Mouse (Mus musculus): ENCODE results near the gene Ttc33. TPM values are rescaled to one million over a fixed set of nuclear protein-coding genes. Genes with fewer than 3 reads are reported as not detected.
A peak's percentile ranks its signal among the peaks of the same experiment; 100 is the strongest.

Ttc33 gene
- 48.9 and 79.8 TPM in 2 replicates for total RNA-seq (2021)
- long read RNA-seq, transcript Ttc33-201 (5 exons, 1,832 nt): major isoform, 18 of 26 reads
- long read RNA-seq, partial matches to known transcripts: 3 of 26 reads
- long read RNA-seq, other reads (novel, unspliced or antisense): 2 of 26 reads

DNA sequence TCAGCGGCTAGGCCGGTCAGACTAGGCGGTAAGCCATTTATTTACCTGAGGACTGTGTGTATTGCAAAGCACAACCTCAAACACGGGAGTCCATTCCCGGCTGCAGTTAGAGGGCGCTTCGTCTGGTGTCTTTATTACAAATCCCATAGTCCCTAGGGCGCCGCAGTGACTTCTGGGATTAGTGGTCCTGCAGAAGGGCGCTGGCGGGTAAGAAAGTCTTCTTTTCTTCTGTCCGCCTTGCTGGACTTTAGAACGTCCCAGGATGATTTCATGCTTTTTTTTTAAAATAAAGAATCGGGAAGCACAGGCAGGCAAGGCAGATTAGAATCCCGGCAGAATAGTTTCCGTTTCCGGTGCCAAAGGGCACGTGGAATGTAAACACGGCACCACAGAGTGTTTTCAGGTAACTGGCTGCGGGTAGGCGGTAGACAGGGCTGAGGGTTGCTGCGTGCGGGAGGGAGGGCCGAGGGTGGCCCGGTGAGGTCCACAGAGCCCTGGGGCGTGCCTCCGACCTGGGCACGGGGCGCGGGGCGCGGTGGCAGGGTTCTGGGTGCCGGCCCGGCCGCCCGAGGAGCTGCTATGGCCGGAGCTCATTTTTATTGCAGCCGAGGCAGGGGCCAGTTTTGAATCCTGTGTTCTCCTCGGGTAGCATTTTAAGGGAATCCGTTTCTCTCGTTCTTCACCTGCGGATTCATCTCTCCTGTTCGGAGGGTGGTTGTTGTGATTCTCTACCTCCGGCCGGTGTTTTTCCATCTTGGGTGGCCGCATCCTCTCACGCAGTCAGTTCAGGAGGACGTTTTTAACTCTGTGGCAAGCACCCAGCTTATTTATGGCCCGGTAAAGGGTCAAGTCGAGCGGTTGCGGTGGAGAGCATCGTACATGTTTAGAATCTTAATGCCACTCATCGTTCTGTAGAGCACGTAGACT is at the start of gene Ttc33:
Gene Ttc33, plus strand, starts transcription at position 160 of the 927 bp plus-strand sequence.
- DNase-seq: peak; percentile 72

DNA sequence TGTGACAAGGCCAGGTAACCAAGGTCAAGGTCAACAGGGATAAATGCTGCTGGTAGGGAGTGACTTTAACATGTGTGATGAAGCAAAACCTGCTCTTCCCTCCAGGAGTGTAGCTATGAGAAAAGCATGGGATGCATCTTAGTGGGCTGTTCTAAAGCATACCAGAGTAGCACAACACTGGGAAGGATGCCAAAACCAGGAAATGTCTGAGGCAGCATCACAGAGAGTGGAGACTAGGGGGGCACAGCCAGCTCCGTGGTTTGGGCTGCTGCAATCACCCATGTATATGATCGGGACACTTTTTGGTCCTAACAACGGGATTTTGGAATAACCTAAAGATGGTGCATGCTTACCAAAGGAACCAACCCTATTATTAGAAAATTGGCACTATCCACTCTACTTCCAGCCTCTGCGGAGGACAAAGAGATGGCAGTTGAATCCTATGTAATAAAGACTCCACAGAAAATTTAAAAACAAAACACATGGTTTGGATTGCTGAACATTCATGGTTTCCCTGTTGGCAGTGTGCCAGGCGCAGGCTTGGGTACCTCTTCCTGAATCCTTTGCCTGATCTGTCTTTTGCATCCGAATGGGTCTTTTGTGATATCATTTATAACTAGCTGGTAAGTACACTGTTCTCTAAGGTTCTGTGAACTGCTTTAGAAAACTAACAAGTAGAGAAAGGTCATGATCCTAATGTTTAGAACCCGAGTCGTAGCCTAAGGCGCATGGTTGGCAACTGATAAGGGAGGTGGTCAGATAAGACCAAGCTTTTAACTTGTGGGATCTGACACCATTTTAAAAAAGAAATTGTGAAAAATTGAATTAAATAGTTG is 47.1 kb upstream of the Ttc33 start:
- DNase-seq: no peak

DNA sequence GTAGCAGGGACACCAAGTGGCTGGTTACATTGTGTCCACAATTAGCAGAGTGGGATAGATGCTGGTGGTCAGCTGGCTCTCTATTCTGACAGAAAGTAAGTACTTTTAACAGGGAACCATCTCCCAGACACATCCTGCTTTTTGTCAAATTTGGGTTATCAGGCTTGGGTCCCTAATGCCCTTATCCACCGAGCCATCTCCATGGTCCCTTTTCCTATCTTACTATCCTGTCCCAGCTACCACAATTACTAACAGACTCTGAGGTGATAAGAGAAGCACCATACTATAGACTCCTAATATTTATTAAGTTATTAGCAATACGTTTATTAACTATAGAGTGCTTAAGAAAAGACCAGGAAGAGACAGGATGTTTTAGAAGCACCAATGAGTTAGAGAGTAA is 46.0 kb upstream of the Ttc33 start:
- no peak for DNase-seq

DNA sequence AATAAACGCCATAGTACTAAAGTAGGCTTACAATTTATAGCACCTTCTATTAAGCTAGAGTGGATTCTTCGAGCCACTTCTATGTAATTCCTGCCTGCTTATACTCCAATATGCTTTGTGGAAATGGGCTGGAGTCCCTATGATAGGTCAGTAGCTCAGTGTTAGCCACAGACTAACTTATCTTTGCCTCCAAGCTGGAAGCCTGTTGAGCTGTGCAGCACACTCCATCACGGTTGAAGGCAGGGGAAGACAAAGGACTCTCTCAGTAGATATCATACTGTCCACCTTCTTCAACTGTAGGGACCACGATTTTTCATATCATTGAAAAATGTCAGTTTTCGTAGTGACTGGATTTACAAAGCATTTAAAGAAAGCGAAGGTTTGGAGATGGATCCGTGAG is 45.5 kb upstream of the Ttc33 start:
- DNase-seq: no peak

DNA sequence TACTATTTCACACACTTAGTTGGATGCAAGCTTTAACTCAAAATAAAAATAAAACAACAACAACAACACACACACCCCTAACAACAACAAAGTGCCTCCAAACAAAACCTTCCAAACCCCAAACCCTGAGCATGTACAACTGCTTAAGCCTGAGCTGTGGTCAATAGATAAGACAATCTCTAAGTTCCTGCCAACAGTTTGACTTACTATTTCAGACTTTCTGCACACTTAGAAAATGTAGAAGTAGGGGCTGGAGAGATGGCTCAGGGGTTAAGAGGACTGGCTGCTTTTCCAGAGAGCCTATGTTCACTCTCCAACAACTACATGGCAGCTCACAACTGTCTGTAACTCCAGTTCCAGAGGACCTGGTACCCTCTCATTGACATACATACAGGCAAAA is 45.0 kb upstream of the Ttc33 start:
- DNase-seq: no peak

DNA sequence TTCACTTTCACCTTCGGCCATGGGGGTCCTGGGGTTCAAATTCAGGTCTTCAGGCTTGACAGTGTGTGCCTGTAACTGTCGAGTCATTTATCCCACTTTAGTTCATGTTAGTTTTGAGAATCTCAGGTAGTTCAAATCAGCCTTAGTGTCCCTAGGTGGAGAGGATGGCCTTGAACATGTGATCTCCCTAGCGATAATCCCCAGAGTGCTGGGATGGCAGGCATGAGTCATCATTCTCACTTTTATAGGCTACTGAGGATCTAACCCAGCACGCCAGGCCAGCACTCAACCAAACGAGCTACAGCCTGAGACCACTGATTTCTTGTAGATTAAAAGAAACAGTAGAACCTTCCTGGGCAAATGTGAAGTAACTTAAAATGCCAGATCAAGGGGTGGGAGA is 43.3 kb upstream of the Ttc33 start:
- DNase-seq: no peak

DNA sequence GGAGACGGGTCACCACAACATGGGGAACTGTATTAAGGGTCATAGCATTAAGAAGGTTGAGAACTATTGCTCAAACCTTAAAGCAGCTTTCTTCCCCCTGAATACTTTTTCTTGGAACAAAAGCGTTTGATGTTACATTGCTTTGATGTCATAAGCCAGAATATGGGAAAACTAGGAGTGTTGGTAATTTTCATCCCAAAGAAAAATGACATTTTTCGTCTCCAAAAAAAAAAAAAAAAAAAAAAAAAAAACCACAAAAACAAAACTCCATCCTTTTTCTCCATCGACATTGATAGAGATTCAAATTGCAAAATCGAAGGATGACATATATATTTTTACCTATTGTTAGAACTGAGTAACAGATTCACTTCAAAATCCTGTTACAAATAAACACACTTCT is 42.6 kb upstream of the Ttc33 start:
- DNase-seq: no peak

DNA sequence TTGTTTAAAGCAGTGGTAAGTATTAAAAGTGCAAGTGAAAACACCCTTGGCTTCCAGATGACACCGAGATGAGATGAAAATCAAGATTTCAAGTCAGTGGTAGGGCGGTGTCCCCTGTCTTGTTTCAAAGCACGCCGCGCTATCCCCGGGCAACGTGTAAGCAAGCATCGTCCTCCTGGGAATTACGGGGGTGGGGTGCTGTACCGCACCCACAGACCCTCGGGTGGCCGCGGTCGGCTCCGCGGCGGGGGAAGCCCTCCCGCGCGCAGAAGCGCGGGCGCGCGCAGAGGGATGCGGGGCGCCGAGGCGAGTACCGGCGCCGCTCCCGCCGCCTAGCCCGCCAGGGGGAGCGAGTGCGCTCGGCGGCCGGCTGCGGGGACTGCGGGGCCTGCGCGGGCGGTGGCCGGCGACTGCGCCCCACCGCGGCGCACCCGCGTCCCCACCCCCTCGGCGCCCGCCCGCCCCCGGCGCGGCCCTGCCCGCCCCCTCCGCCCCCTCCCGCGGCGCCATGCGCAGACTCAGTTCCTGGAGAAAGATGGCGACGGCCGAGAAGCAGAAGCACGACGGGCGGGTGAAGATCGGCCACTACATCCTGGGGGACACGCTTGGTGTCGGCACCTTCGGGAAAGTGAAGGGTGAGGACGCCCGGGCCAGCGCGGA is 41.8 kb upstream of the Ttc33 start, which contains the start of gene Prkaa1:
Gene Prkaa1, plus strand, starts transcription at position 501 of the 660 bp plus-strand sequence.
- peak; percentile 83 for DNase-seq

DNA sequence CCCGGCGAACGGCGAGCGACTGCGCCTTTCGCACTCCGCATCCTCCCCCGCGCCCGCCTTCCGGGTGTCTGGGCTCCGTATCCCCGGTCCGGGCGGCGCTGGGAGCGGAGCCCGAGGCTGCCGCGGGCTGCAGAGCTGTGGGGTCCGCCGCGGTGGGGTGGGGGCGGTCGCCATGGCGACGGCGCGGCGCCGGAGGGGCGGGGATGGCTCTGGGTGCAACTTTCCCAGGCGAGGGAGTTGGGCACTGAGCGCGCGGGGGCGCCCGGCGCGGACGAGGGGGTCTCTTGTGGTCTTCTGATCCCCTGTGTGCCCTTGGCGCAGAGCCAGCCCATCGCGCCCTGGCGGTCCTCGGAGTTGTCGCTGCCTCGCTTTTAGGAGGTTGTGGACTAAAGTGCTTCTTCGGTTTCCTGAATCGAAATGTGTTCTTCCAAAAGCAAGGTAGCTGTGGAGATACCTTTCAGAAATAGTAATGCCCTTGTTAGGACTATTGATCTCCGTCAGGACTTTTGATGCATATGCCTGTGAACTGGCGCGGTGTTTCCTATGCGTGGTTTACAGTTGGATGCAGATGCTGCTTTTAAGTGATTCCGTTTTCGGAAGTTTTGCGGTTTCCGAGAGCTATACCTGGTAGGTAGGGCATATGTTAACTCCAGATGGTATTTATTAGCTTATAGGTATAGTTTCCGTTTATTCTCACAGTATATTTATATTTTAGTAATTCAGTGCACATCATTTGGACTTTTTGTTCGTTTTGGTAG is 41.1 kb upstream of the Ttc33 start:
- peak; percentile 74 for DNase-seq

DNA sequence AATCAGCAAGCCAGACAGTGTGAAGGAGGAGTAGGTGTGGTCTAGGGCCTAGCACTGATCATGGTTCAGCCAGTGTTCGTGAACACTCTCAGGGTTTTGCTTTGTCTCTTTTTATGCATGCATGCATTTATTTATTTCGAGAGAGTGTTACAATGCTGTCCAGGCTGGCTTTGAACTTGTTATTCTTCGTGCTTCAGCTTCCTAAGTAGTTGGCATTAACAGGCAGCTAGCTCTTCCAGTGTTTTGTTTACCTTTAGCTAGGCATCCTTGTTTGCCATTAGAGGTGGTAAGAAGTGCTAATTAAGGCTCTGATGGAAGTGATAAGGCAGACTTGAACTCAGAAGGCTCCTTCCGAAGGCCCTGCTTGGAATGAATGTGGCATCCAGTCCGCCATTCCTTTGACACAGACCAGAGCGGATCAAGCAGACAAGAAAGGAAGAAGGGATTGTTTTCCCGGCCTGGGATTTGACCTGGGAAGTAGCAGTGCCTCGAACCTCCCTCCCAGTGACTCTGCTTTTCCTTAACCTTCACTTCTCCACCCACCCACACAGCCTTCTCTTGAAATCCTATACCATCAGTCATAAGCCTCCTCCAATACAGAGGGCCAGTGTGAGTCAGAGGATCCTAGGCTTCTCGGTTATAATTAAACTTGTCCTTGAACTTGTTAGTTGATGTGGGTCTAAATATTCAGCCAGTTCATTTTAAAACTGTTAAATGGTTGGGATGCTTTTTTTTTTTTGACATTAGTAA is 40.0 kb upstream of the Ttc33 start:
- DNase-seq: no peak

DNA sequence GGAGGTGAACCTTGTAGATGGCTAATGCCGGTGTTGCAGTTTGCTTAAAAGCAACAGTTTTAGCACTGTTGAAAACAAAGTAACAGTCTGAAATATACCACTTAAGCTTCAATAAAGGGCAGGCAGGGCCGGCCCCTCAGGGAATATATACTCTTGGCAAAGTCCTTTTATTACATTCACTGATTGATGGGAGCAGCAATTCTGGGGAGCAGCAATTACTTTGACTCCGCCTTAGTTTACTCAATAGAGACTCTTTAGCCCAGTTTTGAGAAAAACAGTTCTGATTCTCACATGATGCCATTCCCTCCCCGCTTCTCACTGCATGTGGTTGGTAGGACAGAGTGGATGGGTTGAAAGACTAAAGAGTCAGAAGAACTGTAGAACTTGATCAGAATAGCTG is 36.1 kb upstream of the Ttc33 start:
- no peak for DNase-seq

DNA sequence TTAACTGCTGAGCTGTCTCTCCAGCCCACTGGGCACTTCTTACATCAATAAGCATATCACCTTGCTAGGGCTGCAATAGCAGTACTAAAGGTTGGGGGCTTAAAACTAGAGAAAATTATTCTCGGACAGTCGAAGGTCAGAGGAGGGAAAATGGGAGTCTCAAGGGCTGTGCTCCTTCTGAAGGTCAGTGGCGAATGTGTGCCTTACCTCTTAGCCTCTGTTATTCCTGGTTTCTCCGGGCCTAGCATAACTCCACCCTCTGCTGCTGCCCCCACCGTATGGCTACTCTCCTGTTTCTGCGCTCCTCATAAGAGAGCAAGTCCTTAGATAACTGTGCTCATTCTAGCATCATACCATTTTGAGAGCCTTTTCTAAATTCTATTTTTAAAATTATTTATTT is 33.2 kb upstream of the Ttc33 start:
- no peak for DNase-seq

DNA sequence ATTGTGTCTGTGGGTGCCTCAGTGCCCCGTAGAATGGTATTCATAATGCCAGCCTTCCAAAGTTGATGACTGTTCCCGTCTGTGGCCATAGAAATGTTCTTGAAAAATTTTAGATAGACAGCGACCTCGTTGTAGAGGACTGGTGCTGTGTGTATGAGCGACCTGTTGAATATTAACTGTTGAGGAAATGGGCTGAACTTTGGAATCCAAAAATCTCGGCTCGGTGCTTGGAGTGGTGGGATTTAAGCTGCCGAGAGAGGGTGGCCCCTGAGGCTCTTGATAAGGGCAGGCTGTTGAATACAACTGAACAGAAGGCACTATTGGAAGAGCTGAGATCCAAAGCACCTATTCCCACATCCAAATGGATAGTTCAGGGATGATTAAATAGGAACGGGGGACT is 30.7 kb upstream of the Ttc33 start:
- no peak for DNase-seq

DNA sequence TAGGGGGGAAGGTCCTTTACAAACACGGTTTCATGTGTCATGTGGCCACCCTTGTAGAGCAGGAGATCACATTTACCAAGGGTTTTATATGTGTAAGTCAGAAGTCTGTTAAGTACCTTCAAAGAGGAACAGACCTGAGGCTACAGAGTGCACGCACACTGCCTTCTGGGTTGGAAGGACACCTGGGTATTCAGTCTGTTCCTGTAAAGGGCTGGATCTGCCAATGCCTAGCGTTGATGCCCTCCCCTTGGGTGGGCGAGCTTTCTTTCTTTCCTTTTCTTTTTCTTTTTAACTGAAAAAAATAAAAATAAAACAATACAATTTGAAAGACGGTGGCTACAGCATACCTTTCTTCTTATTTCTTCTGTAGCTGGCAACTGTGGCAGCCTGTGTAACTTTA is 30.2 kb upstream of the Ttc33 start:
- DNase-seq: no peak

DNA sequence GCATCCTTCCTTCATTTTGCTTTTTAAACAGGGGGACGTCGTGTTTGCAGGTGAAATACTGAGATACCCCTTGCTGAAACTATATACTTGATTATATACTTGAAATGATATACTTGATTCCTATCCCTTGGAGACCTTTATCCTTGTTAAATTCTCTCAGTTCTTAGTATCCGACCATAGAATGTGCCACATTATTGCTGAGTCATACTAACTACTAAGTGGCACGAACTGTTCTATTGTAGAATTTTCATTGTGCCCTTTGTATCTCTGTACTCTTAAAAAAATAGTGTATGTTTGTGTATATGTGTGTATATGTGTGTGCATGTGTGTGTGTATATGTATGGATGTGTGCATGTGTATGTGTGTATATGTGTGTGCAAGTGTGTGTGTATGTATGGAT is 29.0 kb upstream of the Ttc33 start:
- DNase-seq: no peak

DNA sequence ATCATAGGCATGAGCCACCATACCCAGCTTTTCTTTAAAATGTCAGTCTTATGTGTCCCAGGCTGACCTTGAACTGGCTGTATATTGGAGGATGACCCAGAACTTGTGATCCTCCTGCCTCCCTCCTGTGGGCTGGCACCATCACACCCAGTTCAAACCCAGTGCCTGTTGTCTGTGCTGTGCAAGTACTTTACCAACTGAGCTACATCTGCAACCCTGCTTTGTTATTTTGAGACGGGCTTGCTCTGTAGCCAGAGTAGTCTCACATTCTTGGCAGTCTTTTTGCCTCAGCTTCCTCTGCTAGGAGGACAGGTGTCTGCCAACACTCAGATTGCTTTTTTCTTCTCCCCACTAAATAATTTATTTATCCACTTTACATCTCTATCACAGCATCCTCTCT is 27.9 kb upstream of the Ttc33 start:
- DNase-seq: no peak

DNA sequence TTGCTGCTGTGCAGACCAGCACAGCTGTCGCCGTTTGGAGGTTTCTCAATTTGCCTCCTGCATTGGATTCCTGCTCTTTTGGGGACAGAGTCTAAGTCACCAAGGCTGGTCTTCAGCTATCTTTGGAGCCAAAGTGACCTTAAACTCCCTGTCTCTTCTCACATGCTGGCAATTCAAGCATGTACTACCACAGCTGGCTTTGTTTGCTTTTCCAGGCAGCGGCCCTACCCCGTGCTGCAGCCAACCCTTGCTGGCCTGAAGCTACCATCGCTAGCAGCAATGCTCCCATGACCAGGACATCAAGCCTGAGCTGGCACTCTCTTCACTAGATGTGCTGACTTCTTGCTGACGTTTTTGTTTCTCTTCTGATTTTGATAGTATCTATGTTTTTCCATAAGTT is 26.5 kb upstream of the Ttc33 start:
- DNase-seq: peak; percentile 10

DNA sequence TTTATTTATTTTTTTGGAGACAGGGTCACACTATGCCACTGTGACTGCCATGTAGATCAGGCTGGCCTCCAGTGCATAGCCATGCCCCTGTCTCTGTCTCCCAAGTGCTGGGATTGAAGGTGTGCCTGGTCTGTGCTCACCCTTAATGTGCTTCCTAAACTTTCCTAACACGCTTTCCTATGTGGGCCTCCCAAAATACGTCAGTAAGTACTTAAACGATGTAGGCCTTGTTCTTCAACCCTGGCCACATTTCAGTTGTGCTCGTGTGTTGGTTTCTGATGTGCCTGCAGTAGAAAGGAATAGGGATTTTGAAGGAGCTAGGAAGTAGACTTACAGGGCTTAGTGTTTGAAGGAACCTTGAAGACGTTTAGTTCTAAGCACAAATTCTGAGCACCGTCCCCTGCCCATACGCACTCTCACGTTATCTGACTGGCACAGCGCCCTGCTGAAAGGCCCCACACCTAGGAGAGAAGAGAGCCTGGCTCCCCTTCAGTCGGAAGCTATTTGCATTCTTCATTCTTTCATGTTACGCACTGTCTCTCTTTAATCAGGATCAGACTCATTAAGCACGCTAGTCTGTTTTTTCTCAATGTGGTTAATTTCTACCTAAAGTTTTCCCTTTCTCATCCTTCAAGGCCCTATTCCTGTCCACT is 20.1 kb upstream of the Ttc33 start:
- DNase-seq: no peak

DNA sequence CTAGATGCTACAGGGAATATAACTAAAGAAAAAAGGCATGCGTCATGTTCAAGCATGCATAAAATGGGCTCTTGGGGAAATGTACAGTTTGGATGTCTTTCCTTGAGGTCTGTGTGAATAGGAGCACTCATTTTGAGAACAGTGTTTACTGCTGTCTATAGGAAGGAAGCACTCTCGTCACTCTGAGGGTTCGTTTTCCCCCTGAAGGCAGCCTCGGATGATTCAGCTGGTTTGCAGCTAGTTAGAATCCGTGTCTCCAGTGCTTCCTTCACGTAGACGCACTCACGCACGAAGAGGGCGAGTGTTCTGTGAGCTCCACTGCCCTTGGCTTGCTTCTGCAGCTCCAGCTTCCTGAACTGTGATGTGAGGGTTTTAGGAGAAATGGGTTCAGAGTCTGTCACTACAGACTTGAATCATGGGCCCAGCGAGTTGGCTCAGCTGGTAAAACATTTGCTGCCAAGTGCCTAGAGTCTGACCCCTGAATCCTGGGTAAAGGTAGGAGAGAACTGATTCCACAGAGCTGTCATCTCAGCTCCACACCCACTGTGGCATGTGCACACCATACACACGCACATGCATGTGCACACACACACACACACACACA is 12.0 kb upstream of the Ttc33 start:
- DNase-seq: no peak
